Mouse (Mus musculus) embryo, embryonic 11 days (tissue): ENCODE results near the gene Map2k3.

Experiments used
- DNase-seq: peaks from one replicate; pipeline ENCODE4 v3.0.0-alpha.2; 2015

Map2k3 gene

DNA sequence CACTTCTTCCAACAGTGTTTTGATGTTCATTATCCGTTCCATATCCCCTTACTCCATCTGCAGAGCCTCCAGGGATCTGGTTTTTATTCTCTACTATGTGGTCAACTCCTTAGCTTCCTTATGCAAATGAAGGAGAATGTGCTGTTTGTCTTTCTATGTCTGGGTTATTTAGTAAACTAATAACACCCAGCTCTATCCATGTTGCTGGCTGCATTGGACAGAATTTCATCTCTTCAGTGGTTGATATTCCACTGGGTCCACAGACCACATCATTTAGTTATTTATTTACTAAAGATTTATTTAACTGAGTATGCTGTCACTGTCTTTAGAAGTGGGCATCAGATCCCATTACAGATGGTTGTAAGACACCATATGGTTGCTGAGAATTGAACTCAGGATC, 29.3 kb downstream of the Map2k3 start:
- no peak for DNase-seq

DNA sequence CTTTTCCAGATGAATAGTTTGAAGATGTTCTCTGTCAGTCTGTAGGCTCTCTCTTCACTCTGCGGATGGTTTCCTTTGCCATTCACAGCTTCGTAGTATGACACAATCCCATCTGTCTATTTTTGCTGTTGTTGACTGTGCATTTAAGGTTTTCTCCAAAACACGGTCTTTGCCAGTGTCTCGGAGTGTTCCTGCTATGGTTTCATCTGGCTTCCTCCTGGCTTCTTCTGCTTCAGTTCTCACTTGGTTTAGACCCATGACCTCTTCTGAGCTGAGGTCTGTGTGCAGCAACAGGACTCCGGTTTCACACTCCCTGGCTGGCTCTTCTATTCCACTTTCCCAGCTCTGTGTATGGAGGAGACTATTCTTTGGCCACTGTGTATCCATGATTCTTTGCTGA, 30.9 kb downstream of the Map2k3 start:
- DNase-seq, result no peak

DNA sequence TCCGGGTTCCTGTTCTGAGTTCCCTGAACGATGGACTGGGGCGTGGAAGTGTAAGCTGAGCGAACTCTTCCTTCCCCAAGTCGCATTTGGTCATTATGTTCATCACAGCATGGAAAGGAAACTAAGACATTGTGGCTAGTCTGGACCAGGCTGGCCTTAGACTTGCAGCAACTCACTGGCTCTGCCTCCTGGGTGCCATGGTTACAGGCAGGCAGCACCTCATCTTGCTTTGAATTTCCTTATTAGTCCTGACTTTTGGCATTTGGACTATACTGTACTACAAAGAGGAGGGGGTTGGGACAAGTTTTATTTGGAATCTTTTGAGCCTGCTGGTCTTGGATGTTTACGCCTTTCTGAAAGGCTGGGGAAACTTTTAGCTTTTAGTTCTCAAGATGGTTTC, 35.1 kb downstream of the Map2k3 start:
- DNase-seq, result no peak

DNA sequence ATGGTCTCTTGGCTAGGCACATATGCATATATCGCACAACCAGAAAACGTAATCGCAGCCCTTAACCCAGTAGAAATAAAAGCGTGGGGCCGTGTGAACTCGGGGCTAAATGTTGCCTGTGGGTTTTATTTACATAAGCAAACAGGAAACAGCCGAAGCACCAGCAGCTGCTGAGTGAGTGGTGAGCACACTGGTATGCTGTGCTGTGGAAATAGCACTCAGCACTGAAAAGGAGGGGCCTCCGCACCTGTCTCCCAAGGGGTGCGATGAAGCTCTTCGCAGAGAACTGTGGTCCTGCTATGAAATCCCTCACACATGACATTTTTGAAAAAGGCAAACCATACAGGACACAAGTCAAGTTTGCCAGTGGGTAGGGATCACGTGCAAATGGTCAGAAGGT, 43.3 kb downstream of the Map2k3 start:
- DNase-seq, result no peak

DNA sequence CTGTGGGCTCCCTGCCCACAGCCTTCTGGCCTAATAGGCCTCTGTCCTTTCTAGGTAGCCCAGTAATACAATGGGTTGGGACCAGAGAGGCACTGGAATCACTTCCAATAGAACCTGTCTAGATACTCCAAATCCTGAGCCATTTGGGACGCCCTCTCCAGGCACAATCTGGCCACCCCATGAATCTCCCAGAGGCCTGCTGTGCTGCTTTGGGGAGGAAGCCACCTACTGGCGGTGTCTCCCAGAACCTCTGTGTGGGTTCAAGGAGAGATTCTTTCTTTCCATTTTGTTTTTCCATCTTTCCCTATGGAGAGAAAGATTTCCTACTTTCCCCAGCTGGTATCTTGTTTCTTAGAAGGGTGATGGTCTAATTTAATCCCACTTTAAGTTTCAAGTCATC, 44.4 kb downstream of the Map2k3 start:
- DNase-seq, result no peak

GRCm38 (mm10) chr11:60976742-60977141, 44.9 kb downstream of the Map2k3 start:
- DNase-seq, result peak; percentile 50

DNA sequence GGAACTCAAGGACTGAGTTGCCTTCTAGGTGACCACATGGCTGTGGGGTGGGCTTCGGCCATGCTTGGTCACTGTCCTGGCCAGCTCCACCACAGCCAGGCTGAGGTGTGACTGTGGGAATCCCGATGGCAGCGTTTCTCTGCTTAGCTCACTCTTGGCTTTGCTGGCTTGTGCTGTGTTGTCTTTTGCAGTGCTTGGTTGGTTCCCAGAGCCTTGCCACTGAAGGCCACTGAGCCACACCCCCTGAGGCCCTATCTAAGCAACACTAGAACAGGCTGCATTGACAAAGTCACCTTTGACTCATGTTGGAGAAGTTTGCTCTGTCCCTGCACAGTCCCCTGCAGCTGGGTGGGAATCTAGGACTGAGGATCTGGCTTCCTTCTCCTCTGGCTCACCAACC, 45.3 kb downstream of the Map2k3 start:
- no peak for DNase-seq

DNA sequence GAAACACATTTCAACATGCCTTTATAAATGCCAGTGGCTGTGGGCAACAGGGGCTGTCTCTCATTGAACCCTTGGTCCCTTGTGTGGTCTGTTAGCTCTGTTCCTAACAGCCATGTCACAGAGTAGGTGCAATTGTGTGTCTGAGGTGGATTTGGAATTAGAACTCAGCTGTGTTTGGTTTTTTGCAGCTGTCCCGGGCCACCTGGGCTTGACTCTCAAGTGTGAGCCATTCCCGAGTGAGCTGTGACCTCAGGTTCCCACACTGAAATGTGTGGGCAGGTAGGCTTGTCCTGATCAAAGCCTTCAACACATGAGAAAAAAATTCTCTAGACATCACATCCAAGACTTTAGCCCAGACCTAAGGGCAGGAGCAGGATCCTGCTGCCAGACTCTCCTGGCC, 46.8 kb downstream of the Map2k3 start:
- DNase-seq, result no peak

- no peak for DNase-seq
Measured at GRCm38 (mm10) chr11:60979788-60980187, 48.0 kb downstream of the Map2k3 start.

- no peak for DNase-seq
Measured at GRCm38 (mm10) chr11:60981693-60982486, 50.1 kb downstream of the Map2k3 start.

GRCm38 (mm10) chr11:60984912-60985558, 53.2 kb downstream of the Map2k3 start:
- DNase-seq, result no peak

- no peak for DNase-seq
Measured at GRCm38 (mm10) chr11:60990428-60990827, 58.6 kb downstream of the Map2k3 start.
